Mouse (Mus musculus) layer of hippocampus, postnatal 10 days (tissue): ENCODE measurements around the gene 1700016K19Rik. TPM values are rescaled to one million over a fixed set of nuclear protein-coding genes. Genes with fewer than 3 reads are reported as not detected.
"Not testable (repeated sequence)": the region's sequence is repeated elsewhere in the genome, so short reads cannot be mapped to it uniquely, and the experiment has no call there.

Experiments used
- DNase-seq, 2 experiments: peaks; one replicate each; pipeline ENCODE4 v3.0.0; 2021; ENCODE audit warnings: low spot score in 2 of 2
- total RNA-seq, 2 experiments: library from RNA; stranded (reverse); gene quantifications; 2 replicates each; pipeline ENCODE4 v1.2.3; 2021

1700016K19Rik gene
- total RNA-seq, 2 experiments from 2014 or later = 3.1 to 4.8 TPM

- no peak for DNase-seq
Observed at GRCm38 (mm10) chr11:75983194-75983593, 16.5 kb upstream of the 1700016K19Rik start.

- no peak for DNase-seq
Observed at GRCm38 (mm10) chr11:75984581-75984980, 15.1 kb upstream of the 1700016K19Rik start.

GRCm38 (mm10) chr11:75985948-75986347, 13.8 kb upstream of the 1700016K19Rik start:
- DNase-seq = no peak

GRCm38 (mm10) chr11:75990965-75991835, 8.5 kb upstream of the 1700016K19Rik start:
- no peak for DNase-seq

GRCm38 (mm10) chr11:75991911-75992310, 7.8 kb upstream of the 1700016K19Rik start:
- DNase-seq = no peak

GRCm38 (mm10) chr11:75992481-75992880, 7.2 kb upstream of the 1700016K19Rik start:
- DNase-seq = no peak

GRCm38 (mm10) chr11:75994357-75994756, 5.4 kb upstream of the 1700016K19Rik start:
- no peak for DNase-seq

- DNase-seq = no peak
Observed at GRCm38 (mm10) chr11:76000701-76001100, 989 bp downstream of the 1700016K19Rik start.

GRCm38 (mm10) chr11:76001237-76001878, 1.6 kb downstream of the 1700016K19Rik start:
- DNase-seq = no peak

GRCm38 (mm10) chr11:76004276-76004675, 4.6 kb downstream of the 1700016K19Rik start:
- DNase-seq = not testable (repeated sequence)

- DNase-seq = no peak
Observed at GRCm38 (mm10) chr11:76008162-76008561, 8.4 kb downstream of the 1700016K19Rik start.

- no peak for DNase-seq
Observed at GRCm38 (mm10) chr11:76009101-76009500, 9.4 kb downstream of the 1700016K19Rik start.

- DNase-seq = no peak
Observed at GRCm38 (mm10) chr11:76010838-76011624, 11.3 kb downstream of the 1700016K19Rik start.

- DNase-seq = no peak
Observed at GRCm38 (mm10) chr11:76015251-76015650, 15.5 kb downstream of the 1700016K19Rik start.

GRCm38 (mm10) chr11:76015814-76016213, 16.1 kb downstream of the 1700016K19Rik start:
- DNase-seq = no peak

GRCm38 (mm10) chr11:76019879-76020278, 20.2 kb downstream of the 1700016K19Rik start:
- DNase-seq = no peak

- DNase-seq = no peak
Observed at GRCm38 (mm10) chr11:76020916-76021315, 21.2 kb downstream of the 1700016K19Rik start.

- DNase-seq = no peak
Observed at GRCm38 (mm10) chr11:76025080-76025583, 25.4 kb downstream of the 1700016K19Rik start.

- no peak for DNase-seq
Observed at GRCm38 (mm10) chr11:76026527-76027138, 26.9 kb downstream of the 1700016K19Rik start.

GRCm38 (mm10) chr11:76027139-76028071, 27.7 kb downstream of the 1700016K19Rik start, which contains the start of gene Rflnb:
Gene Rflnb, minus strand, starts transcription at chr11:76027782.
- DNase-seq = peak; percentile 72 to 79
